Mouse (Mus musculus) layer of hippocampus, adult 9-10 months (tissue): ENCODE data around the gene Ankrd34a.
A peak's percentile ranks its signal among the peaks of the same experiment; 100 is the strongest.
"Not testable (repeated sequence)": the region's sequence is repeated elsewhere in the genome, so short reads cannot be mapped to it uniquely, and the experiment has no call there.

ENCODE experiments used
- DNase-seq: peaks from one replicate; pipeline ENCODE4 v3.0.0; 2022; ENCODE audit warnings: low spot score

Ankrd34a gene

DNA sequence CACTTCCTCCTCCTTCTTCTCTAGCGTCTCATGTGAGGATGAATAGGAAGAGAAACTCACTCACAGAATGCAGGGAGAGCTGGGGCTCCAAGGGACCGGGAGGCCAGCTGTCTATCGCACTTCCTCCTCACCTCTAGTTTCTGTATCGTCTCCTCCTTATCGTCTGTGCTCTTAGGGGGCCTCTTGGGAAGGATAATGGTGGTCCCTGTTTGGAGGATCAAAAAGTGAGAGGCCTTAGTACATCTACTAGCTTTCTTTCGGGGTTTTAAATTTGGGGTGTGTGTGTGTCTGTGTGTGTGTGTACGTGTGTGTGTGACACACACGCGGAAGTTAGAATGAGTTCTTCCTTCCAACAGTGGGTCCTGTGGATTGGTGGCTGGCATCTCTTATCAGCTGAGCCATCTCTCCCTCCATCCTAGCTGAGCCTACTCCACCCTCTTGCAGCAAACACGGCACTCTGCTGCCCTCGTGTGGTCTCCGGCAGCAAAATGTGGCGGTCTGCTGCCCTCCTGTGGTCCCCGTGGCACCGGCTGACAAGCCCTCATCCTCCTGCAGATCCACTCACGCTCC lies 16.5 kb upstream of the Ankrd34a start:
- DNase-seq = peak; percentile 86

DNA sequence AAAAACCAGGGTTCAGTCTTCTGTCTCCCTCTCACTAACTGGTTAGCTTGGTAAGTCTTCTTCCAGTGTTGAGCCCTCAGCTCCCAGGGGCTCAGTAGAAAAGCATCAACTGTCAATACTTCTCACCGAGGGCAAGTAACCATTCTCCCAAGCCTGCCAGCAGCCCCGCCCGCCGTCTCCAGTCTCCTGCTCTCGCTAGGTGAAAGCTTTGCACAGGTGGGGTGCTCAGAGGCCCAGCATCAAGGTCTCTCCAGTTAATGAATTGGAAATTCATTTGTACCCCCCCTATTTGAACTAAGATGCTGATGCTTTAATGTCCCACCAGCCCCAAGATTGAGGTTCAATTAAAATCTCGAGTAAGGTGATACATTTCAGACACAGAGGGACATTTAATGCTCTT lies 15.3 kb upstream of the Ankrd34a start:
- DNase-seq = no peak

DNA sequence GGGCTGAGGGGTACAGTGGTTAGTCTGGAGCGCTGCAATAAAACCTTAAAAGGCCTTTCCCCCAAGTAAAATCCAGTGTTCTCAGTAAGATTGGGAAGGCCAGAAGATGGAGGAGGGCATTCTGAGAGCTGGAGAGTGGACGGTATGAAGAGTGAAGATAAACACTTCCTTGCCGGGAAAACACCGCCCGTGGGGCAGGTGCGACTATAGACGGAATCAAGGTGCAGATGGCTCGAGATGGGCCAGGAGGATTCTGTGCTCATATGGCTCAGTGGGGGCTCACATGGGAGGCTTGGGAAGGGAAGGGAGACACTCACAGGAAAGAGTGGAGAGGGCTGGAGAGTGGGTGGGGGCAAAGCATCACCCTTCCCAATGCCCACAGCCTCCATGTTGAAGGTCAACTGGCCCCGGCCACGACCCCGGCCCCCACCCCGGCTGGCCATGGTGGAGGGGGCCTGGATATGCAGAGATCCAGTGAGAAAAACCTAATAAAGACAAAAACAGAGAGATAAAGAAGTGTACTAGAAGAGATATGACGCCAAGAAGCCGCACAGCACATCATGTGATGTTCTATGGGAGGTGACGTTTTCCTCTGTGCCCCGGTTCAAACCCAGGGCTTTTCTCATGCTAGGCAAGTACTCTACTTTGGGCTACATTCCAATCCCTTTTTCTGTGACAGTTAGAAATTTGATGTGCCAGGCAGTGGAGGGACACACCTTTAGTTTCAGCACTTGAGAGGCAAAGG lies 14.5 kb upstream of the Ankrd34a start:
- no peak for DNase-seq

DNA sequence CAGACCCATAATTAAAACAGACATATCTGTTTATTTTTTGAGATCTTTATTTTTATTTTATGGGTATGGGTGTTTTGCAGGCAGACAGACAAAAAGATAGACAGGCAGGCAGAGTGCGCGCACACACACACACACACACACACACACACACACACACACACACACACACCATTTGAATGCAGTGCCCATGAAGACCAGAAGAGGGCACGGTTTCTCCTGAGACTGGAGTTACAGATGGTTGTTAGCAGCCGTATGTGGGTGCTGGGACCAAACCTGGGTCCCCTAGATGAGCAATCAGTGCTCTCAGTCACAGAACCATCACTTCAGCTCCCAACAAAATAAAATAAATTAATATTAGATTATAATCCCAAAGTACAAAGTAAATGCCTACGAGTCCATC lies 13.1 kb upstream of the Ankrd34a start:
- DNase-seq = no peak

DNA sequence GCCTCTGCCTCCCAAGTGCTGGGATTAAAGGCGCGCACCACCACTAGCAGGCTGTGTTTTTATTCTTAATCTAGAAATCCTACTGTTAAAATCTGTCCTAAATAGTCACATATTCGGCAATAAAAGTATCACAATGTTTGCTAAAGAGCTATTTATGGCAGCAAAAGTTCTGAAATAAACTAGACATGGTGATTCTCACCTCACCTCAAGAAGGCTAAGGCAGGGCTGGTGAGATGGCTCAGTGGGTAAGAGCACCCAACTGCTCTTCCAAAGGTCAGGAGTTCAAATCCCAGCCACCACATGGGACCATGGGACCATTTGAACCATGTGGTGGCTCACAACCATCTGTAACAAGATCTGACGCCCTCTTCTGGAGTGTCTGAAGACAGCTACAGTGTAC lies 5.8 kb upstream of the Ankrd34a start:
- DNase-seq = no peak

DNA sequence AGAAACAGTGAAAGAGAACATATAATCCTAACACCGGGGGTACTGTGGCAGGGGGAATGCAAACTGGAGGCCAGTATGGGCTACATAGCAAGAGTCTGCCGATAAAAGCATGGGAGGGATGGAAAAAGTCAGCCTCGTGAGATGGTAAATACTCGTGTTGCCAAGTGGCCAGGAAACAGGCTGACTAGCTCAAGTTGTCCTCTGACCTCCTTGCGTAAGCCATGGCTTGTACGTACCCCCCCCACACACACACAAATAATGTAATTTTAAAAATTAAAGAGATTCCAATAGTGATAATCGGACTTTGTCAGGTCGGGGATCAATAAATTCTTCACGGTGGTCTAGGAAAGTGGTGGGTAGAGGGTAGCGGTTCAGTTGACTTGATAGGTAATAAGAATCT lies 3.1 kb upstream of the Ankrd34a start:
- no peak for DNase-seq

DNA sequence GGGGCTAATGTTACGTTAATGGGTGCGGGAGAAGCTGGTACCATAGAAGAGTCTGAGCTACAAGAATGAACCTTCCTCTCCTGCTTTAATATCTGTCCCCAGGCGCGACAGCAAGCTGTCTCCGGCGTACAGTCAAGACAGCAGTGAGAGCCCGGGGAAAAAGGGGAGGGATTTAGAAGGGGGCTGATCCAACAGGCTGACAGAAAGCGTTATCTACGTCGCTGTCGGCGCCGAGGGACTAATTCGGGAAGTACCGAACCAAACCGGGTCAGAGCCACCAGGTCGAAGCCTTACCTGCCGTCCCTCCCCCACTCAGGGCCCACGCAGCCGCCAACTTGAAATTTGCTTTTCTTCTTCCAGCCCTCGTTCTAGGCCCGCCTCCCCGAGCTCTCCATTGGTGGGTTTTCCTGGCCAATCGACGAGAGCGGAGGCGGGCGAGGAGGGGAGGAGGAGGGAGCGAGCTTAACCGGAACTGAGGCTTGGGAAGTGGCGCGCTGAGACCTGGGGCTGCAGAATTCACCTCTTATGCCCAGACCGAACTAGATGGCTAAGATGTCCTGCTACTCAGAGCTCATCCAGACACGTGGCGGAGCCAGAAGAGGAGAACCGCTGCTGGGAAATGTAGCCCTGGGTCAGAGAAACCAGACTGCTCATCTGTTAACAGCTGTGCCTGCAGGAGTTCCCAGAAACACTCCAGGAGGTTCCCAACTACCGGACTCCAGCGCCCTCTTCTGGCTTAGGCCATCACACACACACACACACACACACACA lies 2.5 kb upstream of the Ankrd34a start, which contains the start of gene Polr3gl:
TSS of gene Polr3gl (minus strand) at position 392 of the 771 bp plus-strand sequence.
- DNase-seq = peak; percentile 91

DNA sequence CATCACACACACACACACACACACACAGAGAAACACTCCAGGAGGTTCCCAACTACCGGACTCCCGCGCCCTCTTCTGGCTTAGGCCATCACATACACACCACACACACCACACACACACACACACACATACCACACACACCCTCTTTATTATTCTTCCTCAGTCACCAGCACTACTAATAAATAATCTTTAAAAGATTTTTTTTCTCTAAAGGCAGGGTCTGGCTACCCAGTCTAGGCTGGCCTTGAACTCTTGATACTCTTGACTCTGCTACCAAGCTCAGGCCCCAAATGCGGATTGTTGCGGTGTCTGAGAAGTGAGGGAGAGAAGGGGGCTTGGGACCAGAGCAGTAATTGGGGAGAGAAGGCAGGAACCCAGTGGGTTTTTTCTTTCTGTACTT lies 1.6 kb upstream of the Ankrd34a start:
- no peak for DNase-seq

DNA sequence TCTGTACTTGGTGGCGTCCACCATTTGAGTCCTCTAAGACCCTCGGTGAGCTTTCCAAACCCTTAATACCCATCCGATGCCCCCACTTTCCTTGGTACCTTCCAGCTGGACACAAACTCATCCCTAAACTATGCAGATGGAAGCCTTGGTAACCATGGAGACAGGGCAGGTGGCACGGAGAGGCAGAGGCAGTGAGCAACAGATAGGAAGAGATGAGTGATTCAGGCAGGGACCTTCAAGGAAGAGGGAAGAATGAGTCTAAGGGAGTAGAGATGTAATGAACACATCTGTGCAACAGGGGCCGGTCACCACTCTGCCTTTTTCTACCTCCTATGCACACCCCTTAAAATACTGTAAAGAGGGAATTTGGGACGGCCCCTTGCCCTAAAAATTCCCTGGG lies 775 bp upstream of the Ankrd34a start:
- no peak for DNase-seq

DNA sequence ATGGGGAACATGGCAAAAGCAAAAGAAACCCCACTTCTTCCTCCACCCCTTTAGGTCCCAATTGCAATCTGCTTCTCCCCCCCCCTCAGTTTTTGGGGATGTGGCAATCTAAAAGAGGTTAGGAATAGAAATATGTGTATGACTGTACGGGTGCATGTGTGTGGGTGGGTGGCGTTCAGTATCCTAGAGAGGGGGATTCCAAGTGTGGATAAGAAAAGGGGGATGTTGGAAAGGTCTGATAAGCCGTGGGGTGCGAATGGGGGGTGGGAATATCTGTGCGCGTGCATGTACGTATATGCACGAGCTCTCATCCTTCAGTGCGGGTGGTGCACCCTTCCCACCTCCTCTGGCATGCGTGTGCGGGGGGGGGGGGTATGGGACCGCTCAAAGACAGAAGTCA lies 419 bp downstream of the Ankrd34a start:
- no peak for DNase-seq

DNA sequence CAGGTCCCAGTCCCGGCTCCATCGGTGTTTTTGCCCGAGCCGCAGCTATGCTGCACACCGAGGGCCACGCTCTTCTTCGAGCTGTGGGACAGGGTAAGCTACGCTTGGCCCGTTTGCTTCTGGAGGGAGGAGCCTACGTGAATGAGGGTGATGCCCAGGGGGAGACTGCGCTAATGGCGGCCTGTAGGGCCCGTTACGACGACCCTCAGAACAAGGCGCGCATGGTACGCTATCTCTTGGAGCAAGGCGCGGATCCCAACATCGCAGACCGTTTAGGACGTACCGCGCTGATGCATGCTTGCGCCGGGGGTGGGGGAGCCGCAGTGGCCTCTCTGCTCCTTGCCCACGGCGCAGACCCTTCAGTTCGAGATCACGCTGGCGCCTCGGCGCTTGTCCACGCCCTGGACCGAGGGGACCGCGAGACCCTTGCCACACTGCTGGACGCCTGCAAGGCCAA lies 1.0 kb downstream of the Ankrd34a start:
- no peak for DNase-seq

DNA sequence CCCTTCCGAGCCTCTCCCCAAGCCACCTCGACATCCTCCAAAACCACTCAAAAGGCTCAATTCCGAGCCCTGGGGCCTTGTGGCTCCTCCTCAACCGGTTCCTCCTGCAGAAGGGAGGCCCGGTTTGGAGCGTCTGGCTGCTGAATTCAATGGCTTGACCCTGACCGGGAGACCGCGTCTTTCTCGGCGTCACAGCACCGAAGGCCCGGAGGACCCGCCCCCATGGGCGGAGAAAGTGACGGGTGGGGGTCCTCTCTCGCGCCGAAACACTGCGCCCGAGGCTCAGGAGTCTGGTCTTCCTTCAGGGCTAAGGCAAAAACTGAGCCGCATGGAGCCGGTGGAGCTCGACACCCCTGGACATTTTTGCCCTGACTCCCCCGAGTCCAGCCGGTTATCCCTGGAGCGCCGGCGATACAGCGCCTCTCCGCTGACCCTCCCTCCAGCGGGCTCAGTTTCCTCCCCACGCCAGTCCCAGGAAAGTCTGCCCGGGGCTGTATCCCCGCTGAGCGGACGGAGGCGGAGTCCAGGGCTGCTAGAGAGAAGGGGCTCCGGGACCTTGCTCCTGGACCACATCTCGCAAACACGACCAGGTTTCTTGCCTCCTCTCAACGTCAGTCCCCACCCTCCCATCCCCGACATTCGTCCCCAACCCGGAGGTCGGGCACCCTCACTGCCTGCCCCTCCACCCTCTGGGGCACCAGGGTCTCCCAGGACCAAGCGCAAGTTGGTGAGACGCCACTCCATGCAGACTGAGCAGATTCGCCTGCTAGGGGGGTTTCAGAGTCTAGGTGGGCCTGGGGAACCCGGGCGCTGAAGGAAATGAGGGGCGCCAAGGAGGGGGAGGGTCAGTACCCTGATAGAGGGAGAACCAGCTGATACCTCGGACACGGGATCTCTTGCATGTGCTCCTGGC lies 2.0 kb downstream of the Ankrd34a start:
- no peak for DNase-seq

DNA sequence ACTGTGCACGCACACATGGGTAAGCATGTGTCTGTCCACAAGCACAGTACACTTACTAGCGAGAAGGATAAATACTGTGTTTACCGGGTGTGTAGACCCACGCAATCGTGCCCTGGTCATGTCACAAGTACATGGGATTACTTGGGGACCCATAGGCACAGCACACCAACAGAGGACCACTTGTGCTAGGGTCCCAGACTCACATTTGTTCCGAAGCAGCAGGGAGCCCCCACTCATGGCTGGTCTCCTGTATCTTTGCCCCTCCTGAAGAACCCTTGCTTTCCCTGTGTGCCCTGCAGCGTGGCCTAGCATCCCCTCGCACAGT lies 2.6 kb downstream of the Ankrd34a start:
- no peak for DNase-seq

DNA sequence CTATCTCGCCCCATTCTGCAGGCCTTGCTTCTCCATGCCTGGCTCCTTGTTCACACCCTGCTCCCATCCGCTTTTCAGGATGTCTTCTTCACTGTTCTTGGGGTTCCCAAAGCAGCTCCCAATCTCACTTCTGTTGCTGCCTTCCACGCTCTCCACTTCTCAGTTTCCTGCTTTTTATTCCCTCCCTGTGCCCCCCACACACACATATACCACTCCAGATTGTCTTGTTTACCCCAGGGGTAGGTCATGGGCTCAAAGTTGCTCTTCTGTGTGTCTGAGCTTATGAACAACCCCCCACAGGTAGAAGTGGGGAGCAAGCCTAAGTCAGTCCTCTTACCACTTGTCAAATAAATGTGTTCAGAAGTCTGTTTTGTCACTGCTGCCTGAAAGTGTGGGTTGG lies 3.0 kb downstream of the Ankrd34a start:
- no peak for DNase-seq

DNA sequence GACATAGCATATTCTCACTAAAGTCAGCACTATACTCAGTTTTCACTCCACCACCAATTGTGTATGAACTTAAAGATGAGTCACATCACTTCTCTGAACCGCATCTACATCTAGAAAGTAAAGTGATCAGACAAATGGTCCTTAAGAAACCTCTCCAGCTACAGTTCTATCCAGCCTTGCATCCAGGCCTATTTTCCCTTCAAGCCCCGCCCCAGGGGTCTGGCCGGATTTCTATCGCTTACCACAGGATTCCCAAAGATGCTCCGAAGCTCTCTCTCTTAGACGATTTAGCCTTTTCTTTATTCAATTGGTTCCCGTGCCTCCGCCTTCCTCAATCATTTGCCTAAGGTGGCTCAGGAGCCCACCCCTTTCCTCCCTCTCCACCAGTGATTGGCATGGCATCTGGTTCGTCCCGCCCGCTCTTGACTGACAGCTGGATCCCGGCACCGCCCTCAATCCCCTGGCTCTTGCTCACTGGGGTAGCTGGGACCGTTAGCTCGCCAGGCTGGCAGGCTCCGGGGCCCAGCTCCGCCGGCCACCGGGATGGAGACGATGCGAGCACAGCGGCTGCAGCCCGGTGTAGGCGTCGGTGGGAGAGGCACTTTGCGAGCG lies 4.3 kb downstream of the Ankrd34a start, which contains the start of gene Lix1l:
TSS of gene Lix1l (plus strand) at position 511 of the 612 bp plus-strand sequence.
- no peak for DNase-seq

DNA sequence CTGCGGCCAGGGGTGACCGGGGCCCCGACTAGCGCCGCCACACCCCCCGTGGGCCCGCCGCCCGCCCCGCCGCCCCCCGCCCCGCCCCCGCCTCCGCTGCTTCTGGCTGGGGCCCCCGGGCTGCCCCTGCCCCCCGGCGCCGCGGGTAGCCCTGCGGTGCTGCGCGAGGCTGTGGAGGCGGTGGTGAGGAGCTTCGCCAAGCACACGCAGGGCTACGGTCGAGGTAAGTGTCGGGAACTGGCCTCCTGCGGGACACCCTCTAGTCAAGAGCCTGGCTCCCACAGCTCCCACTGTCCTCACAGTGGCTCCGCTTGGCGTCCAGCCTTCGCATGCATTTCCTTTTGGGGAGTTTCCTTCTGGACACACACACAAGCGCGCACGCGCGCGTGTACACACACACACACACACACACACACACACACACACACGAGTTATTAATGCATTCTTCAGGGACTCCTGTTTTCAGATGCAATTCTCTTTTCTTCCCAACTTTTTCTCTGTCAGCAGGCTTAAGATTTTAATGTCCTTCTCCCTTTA lies 4.9 kb downstream of the Ankrd34a start:
- no peak for DNase-seq

DNA sequence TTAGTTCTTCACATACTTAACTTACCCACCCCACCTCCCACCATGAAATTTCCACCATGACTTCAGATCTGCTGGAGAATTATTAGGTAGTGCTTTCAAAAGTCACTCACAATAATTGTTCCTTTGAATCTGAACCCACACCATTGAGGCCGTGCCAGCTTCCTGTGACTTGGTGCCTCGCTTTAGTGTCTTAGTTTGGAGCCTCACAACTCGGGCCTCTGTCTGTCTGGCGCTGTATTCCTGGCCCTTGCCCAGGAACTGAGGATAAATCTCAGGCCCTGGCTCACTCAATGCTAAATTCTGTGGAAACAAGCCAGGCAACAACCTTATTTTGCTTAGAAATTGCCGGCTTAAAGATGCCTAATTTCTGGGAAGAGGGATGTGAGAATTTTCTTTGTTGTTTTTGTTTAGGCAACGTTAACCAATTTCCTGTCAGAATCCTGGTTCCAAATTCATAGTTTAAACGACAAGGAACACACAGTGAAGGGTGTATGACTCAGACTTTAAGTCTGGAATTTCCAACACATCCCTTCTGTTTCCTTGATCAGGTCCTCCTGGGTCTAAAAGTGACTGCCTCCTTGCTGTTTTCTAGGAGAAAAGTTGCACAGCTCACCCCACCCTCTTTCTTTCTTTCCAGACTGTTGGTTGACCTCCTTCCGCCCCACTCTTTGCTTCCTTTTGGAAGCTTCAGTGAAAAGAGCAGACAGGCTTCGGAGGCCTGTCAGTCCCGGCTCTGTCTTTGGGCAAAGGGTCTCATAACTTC lies 5.7 kb downstream of the Ankrd34a start:
- no peak for DNase-seq

DNA sequence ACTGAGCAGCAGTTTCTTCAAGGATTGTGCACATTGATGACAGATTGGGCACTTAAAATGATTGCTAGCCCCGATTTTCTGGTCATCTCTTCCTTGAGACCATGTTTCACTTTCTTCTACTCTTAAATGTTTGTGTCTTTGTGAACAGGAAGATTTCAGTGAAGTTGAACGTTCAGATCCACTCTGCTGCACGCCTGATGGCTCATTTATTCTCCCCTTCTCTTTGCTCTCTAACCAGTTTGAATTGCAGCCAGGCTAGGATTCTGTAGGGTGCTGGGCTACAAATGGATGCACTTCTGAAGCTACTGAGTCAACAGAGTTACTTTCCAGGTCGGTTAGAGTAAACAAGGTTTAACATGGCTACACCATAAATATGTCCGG lies 6.3 kb downstream of the Ankrd34a start:
- DNase-seq = no peak

DNA sequence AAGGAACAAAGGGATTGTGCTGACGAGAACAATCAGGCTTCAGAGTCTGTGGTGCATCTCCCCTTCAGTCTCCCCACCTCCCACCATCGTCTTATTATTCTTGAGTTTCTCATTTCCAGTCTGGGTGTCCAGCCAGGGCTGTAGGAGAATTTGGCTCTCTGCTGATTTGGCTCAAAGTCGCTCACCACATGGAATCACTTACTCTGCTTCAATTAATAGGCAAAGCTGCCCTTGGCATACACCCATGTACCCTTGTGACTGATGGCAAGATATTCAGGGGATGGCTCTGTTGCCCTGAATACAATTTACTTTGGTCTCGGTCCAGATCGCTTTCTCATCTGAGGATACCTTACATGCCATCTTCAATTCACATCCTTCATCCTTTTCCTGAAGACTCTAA lies 6.9 kb downstream of the Ankrd34a start:
- DNase-seq = no peak

DNA sequence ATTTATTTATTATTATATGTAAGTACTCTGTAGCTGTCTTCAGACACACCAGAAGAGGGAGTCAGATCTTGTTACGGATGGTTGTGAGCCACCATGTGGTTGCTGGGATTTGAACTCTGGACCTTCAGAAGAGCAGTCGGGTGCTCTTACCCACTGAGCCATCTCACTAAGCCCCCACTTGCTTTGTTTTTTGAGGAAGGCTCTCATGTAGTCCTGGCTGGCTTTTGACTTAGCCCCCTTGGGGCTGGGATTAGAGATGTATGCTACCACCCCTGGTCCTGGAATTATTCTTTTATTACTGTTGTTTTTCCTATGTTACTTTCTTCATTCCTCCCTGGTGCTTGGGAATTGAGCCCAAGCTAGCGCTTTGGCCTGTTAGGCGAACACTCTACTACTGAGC lies 9.6 kb downstream of the Ankrd34a start:
- DNase-seq = not testable (repeated sequence)

DNA sequence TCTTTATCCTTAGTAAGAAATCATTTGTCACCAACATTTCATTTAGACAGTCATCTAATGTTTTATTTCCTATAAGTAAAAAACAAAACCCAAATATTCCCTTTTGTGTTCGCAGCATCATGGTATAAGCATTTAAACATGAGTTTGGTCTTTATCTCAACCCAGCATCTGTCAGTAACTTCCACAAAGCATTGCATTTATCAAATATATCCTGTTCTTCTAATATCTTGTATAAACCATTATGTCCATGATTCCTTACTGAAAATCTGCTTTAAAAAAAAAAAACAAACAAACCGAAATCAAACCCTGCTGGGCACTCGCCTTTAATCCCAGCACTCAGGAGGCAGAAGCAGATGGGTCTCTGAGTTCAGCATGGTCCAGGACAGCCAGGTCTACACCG lies 10.2 kb downstream of the Ankrd34a start:
- no peak for DNase-seq
